Mouse (Mus musculus): ENCODE measurements at regions not wholly inside any gene's neighbourhood (a gene's known extent, or its start where the extent isn't known, plus 50 kb on each side); places are given as distances from the start of the nearest gene placed in this dataset.

DNA sequence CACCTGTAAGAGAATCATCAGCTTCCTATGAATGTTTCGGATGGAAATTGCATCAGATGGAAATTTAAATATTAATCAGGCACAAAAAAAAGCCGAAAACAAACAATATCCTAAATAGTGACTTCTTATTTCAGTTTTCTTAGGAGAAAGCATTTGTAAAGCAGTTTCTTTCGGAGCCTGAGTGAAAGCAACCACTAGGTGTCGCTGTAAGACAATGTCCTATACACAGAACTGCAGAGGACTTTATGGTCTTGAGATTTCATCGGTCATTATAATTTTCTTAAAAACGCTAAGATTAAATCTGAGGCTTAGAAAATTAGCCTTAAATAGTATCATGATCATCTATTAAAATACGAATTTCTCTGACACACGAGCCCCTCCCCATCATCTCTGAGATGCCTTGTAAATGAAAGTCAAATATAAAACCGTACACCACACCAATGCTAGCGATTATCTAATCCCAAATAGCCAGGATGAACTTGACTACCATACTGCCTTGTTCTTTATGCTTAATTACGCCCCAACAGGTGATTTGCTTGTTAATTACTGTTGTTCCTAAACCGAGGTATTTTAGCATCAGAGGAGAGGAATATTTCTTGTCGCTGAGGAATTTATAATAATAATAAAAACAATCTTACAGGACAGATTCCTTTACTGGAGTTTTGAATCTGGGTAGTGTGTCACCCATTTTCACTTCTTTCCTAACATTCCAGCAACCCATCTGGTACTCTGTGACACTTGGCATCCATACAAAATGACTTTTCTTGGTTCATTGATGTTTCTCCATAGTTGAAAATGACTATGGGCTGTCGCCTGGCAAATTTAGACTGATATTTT lies 480.0 kb downstream of the Hace1 start:
- Histone ChIP-seq H3K27me3 (ENCODE audit: control insufficient read depth, insufficient read depth, low read length) (no peaks in the 10 kb centered on the region), H3K36me3 (replicated peaks; ENCODE audit: control insufficient read depth, insufficient read depth) (no peaks in the 10 kb centered on the region), H3K4me1 (replicated peaks; ENCODE audit: control insufficient read depth, insufficient read depth, low read length) (peaks cover 6% of the 10 kb centered on the region), H3K27ac (peak overlapping the region; percentile 51), H3K9ac (no peak overlapping the region), H3K4me3 (replicated peaks; ENCODE audit: low read length) (no peak overlapping the region), H3K9me3 (ENCODE audit: control insufficient read depth, low read length) (no peaks in the 10 kb centered on the region), H3K4me2 (replicated peaks) (peak overlapping the region; percentile 34)
- 26% methylated on average over 14 of the region's 14 CpGs for WGBS
- DNase-seq (ENCODE audit: low spot score) (peak; percentile 93), ATAC-seq (ENCODE audit: low FRiP score) (peak; percentile 76)

DNA sequence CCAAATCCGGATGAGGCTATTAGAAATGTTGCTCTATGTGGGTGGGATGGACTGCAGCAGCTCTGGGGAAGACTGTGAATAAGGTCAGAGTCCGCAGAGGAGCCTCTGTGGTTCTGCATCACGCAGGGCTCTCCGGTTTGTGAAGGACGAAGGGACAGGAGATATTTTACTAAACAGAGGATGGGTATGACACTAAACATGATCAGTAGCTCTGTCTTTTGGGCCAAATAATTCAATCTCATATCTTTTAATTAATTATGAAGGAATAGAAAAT lies 480.5 kb downstream of the Hace1 start:
- 71% methylated on average over 5 of the region's 5 CpGs for WGBS
- Histone ChIP-seq H3K9me3 (ENCODE audit: control insufficient read depth, low read length) (no peaks in the 10 kb centered on the region), H3K27ac (peak overlapping the region; percentile 51), H3K4me2 (replicated peaks) (no peak overlapping the region), H3K4me1 (replicated peaks; ENCODE audit: control insufficient read depth, insufficient read depth, low read length) (peaks cover 6% of the 10 kb centered on the region), H3K27me3 (ENCODE audit: control insufficient read depth, insufficient read depth, low read length) (no peaks in the 10 kb centered on the region), H3K9ac (no peak overlapping the region), H3K4me3 (replicated peaks; ENCODE audit: low read length) (no peak overlapping the region), H3K36me3 (replicated peaks; ENCODE audit: control insufficient read depth, insufficient read depth) (no peaks in the 10 kb centered on the region)
- ATAC-seq (ENCODE audit: low FRiP score): no peak
- no peak for DNase-seq (ENCODE audit: low spot score)

DNA sequence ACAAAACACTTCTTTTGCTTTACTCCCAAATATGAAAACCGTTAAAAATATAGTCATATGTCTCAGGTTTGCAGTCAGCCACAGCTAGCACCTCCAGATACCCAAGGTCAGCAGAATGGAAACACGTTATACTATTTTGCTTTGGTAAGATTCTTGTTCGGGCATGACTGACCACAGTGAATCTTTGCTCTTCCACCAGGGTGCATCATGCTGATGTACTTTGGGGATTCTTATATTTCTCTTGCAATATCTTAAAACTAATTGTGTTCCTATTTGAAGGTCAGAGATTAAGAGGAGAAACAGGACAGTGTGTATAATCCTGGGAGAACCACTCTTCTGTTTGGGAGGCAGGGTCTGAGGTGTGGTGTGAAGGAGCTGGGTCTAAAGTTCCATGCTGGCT lies 481.7 kb downstream of the Hace1 start:
- peaks cover 6% of the 10 kb centered on the region for H3K4me1 ChIP-seq (replicated peaks; ENCODE audit: control insufficient read depth, insufficient read depth, low read length)
- ATAC-seq (ENCODE audit: low FRiP score): no peak
- H3K4me3 ChIP-seq (replicated peaks; ENCODE audit: low read length): no peak overlapping the region
- no peaks in the 10 kb centered on the region for H3K36me3 ChIP-seq (replicated peaks; ENCODE audit: control insufficient read depth, insufficient read depth)
- H3K9ac ChIP-seq: no peak overlapping the region
- WGBS: 78% methylated on average over 3 of the region's 3 CpGs
- no peaks in the 10 kb centered on the region for H3K9me3 ChIP-seq (ENCODE audit: control insufficient read depth, low read length)
- no peaks in the 10 kb centered on the region for H3K27me3 ChIP-seq (ENCODE audit: control insufficient read depth, insufficient read depth, low read length)
- DNase-seq (ENCODE audit: low spot score): no peak
- no peak overlapping the region for H3K27ac ChIP-seq
- H3K4me2 ChIP-seq (replicated peaks): no peak overlapping the region

DNA sequence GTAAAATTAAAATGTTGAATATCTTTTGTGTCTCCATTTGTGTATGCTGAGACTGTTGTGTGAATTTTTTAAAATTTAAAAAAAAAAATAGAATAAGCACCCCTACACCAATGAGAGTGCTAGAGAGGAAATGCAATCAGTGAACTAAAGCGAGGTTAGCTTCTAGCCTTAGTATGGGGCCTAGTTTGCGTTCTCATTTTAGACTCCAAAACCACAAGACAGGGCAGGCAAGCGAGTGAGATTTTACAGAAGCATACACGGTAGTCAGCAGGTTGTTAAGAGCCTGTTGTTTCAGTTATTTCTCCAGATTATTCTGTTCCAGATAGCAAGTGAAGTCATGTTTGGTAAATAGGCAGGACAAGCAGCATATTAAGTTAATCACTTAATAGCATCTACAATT lies 486.2 kb downstream of the Hace1 start:
- WGBS: 91% methylated on average over 4 of the region's 4 CpGs
- Histone ChIP-seq H3K9me3 (ENCODE audit: control insufficient read depth, low read length) (no peaks in the 10 kb centered on the region), H3K27me3 (ENCODE audit: control insufficient read depth, insufficient read depth, low read length) (no peaks in the 10 kb centered on the region), H3K4me1 (replicated peaks; ENCODE audit: control insufficient read depth, insufficient read depth, low read length) (no peaks in the 10 kb centered on the region), H3K27ac (no peak overlapping the region), H3K4me3 (replicated peaks; ENCODE audit: low read length) (no peak overlapping the region), H3K4me2 (replicated peaks) (no peak overlapping the region), H3K9ac (no peak overlapping the region), H3K36me3 (replicated peaks; ENCODE audit: control insufficient read depth, insufficient read depth) (no peaks in the 10 kb centered on the region)
- no peak for ATAC-seq (ENCODE audit: low FRiP score)
- no peak for DNase-seq (ENCODE audit: low spot score)

DNA sequence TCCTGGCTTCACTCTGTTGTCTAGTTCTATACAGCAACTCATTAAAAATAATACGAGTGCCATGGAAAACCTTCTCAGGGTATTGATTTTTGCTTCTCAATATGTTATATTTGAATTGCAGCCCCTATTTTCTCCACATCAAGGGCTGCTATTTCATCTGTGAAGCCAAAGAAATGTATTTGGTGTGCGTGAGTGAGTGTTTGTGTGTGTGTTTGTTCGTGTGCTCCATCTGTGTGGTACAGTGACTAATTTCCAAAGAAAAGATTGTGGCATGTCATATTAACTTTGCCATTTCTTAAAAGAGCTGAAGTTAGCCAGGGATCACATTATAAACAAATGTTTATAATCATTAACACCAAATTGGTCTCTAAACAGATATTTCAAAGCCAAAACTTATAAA lies 493.1 kb downstream of the Hace1 start:
- Histone ChIP-seq H3K27me3 (ENCODE audit: control insufficient read depth, insufficient read depth, low read length) (no peaks in the 10 kb centered on the region), H3K9ac (no peak overlapping the region), H3K9me3 (ENCODE audit: control insufficient read depth, low read length) (no peaks in the 10 kb centered on the region), H3K4me3 (replicated peaks; ENCODE audit: low read length) (no peak overlapping the region), H3K4me1 (replicated peaks; ENCODE audit: control insufficient read depth, insufficient read depth, low read length) (peaks cover 15% of the 10 kb centered on the region), H3K4me2 (replicated peaks) (no peak overlapping the region), H3K27ac (peak overlapping the region; percentile 20; the same call in 1 of the 2 replicates), H3K36me3 (replicated peaks; ENCODE audit: control insufficient read depth, insufficient read depth) (no peaks in the 10 kb centered on the region)
- 73% methylated on average over 3 of the region's 3 CpGs for WGBS
- no peak for ATAC-seq (ENCODE audit: low FRiP score)
- no peak for DNase-seq (ENCODE audit: low spot score)

DNA sequence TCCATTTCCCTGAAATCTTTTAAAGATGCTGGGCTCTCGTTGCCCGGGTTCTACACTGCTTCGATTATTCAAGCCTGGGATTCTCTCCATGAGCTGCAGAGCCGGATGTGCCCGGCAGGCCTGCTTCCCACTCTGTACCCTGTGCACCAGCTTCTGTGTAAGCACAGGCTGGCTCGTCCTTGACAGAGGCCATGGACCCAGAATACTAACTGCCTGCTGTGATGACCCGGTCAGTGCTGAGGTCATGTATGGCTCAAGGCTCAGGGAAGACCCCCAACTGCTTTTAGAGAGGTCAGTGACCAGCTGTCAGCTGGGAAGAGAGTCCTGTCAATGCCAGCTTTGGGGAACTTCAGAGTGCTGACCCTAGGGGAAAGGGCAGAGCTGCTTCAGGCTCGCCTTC lies 493.6 kb downstream of the Hace1 start:
- ATAC-seq (ENCODE audit: low FRiP score) (0 out of 2 replicates have a peak, but pooled peaks have one; percentile 53), DNase-seq (ENCODE audit: low spot score) (no peak)
- Histone ChIP-seq H3K9ac (no peak overlapping the region), H3K27ac (peak overlapping the region; percentile 72; the same call in 1 of the 2 replicates), H3K4me2 (replicated peaks) (no peak overlapping the region), H3K4me3 (replicated peaks; ENCODE audit: low read length) (no peak overlapping the region), H3K4me1 (replicated peaks; ENCODE audit: control insufficient read depth, insufficient read depth, low read length) (peaks cover 15% of the 10 kb centered on the region), H3K27me3 (ENCODE audit: control insufficient read depth, insufficient read depth, low read length) (no peaks in the 10 kb centered on the region), H3K36me3 (replicated peaks; ENCODE audit: control insufficient read depth, insufficient read depth) (no peaks in the 10 kb centered on the region), H3K9me3 (ENCODE audit: control insufficient read depth, low read length) (no peaks in the 10 kb centered on the region)
- 36% methylated on average over 8 of the region's 8 CpGs for WGBS

DNA sequence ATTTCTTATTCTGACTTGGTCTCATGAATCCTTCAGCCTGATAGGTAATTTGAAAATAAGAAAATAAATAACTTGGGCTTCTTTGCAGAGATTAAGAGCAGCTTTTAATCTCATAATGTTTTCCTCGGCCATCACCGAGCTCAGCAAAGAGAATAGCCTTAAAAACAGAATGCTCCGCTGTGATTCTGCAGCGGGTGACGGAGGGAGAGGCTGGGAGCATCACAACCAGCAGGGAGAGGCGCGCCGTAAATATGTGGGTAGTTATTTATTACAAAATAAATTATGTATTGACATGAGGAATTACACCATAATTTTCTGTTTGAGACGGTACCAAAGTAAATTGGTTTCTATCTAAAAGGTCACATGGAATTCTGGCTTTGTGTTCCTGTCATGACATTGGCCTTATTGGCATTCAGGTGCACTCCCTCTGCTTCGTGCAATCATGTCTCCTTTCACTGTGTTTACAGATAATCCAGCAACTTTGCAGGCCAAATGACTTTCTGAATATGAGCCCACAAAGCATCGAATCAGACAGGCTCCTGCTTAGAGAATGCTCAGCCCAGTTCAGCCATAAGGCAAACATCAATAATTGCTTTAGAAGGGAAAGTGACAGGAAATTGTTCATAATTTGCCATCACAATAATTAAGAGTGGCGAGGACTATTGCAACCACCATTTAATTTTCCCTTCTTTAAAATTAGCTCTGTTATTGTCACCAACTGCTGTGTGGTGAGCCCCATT lies 494.4 kb downstream of the Hace1 start:
- peak overlapping the region; percentile 7; the same call in 1 of the 2 replicates for H3K4me2 ChIP-seq (replicated peaks)
- H3K4me1 ChIP-seq (replicated peaks; ENCODE audit: control insufficient read depth, insufficient read depth, low read length): peaks cover 15% of the 10 kb centered on the region
- 55% methylated on average over 12 of the region's 12 CpGs for WGBS
- H3K27ac ChIP-seq: peak overlapping the region; percentile 72
- DNase-seq (ENCODE audit: low spot score) (no peak), ATAC-seq (ENCODE audit: low FRiP score) (peak; percentile 33; the same call in 1 of the 2 replicates)
- no peaks in the 10 kb centered on the region for H3K36me3 ChIP-seq (replicated peaks; ENCODE audit: control insufficient read depth, insufficient read depth)
- no peak overlapping the region for H3K4me3 ChIP-seq (replicated peaks; ENCODE audit: low read length)
- H3K27me3 ChIP-seq (ENCODE audit: control insufficient read depth, insufficient read depth, low read length): no peaks in the 10 kb centered on the region
- no peak overlapping the region for H3K9ac ChIP-seq
- H3K9me3 ChIP-seq (ENCODE audit: control insufficient read depth, low read length): no peaks in the 10 kb centered on the region

DNA sequence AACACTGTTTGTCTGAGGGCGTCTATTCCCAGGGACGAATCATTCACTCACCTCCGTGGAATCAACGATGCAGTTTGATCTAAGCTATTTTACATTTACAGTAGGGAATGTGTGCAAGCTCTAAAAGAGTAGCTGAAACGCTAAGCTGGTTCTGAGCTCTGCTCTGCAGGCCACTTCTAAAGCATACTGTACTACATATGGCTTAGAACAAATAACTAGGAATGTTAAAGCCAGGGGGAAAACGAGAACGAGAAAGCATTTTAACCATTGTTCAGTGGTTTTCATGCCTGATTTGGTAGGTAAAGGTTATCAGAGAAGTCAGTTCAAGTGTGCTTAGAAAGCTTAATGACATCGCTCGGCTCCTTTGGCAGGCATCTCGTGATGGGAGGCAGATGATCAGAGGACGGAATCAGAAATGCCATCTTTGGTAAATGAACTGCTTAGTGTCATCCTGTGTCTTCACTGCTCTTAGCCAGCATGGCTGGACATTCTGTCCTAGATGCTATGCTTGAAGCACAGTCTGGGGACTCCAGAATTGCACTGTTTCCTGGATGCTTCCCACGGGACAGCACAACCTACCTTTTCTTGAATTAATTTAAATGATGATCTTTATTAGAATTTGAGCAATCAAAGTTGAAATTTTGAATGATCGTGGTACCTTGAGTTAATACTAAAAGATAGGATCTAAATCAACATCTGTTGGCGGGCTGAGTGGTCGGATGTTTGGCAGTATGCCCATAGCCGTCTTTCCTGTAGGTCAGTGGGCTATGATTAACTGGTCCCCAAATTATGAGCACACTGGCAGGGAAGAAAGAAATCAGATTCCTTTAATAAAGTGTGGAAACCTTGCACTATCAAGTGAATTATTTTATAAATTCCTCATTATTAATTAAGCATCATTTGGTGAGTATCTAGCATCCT lies 495.2 kb downstream of the Hace1 start:
- Histone ChIP-seq H3K4me2 (replicated peaks) (peak overlapping the region; percentile 7; the same call in 1 of the 2 replicates), H3K27me3 (ENCODE audit: control insufficient read depth, insufficient read depth, low read length) (no peaks in the 10 kb centered on the region), H3K4me3 (replicated peaks; ENCODE audit: low read length) (no peak overlapping the region), H3K27ac (peak overlapping the region; percentile 72), H3K4me1 (replicated peaks; ENCODE audit: control insufficient read depth, insufficient read depth, low read length) (peaks cover 15% of the 10 kb centered on the region), H3K36me3 (replicated peaks; ENCODE audit: control insufficient read depth, insufficient read depth) (no peaks in the 10 kb centered on the region), H3K9me3 (ENCODE audit: control insufficient read depth, low read length) (no peaks in the 10 kb centered on the region), H3K9ac (no peak overlapping the region)
- 46% methylated on average over 16 of the region's 16 CpGs for WGBS
- ATAC-seq (ENCODE audit: low FRiP score) (peak; percentile 37; the same call in 1 of the 2 replicates), DNase-seq (ENCODE audit: low spot score) (no peak)

DNA sequence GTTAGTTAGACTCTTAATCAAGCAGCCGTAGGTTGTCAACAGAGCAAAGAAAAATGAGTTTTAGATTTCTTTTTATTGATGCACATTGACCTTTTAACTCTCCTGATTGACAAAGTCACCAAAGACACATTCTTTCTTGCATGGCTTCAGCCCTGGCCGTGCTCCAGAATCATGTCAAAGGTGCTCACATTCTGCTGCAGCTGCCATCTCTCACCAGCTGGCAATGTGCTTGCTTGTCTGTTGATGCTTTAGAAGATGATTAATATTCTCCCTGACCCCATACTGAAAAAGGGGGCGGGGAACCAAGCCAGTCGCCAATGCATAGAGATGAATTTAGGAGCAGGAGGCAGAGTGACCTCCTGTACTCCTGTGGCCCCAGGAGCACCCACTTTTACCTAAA lies 510.1 kb downstream of the Hace1 start:
- Histone ChIP-seq H3K4me3 (replicated peaks; ENCODE audit: low read length) (no peak overlapping the region), H3K27ac (no peak overlapping the region), H3K36me3 (replicated peaks; ENCODE audit: control insufficient read depth, insufficient read depth) (no peaks in the 10 kb centered on the region), H3K4me1 (replicated peaks; ENCODE audit: control insufficient read depth, insufficient read depth, low read length) (0 out of 2 replicates have a peak, but pooled peaks cover 2% of the 10 kb centered on the region), H3K9ac (no peak overlapping the region), H3K27me3 (ENCODE audit: control insufficient read depth, insufficient read depth, low read length) (no peaks in the 10 kb centered on the region), H3K4me2 (replicated peaks) (no peak overlapping the region), H3K9me3 (ENCODE audit: control insufficient read depth, low read length) (no peaks in the 10 kb centered on the region; the same call in 1 of the 2 replicates)
- 34% methylated on average over 4 of the region's 4 CpGs for WGBS
- DNase-seq (ENCODE audit: low spot score) (peak; percentile 50), ATAC-seq (ENCODE audit: low FRiP score) (no peak)
